Mouse (Mus musculus): ENCODE data around the gene Tm9sf3.

Gene Tm9sf3

DNA sequence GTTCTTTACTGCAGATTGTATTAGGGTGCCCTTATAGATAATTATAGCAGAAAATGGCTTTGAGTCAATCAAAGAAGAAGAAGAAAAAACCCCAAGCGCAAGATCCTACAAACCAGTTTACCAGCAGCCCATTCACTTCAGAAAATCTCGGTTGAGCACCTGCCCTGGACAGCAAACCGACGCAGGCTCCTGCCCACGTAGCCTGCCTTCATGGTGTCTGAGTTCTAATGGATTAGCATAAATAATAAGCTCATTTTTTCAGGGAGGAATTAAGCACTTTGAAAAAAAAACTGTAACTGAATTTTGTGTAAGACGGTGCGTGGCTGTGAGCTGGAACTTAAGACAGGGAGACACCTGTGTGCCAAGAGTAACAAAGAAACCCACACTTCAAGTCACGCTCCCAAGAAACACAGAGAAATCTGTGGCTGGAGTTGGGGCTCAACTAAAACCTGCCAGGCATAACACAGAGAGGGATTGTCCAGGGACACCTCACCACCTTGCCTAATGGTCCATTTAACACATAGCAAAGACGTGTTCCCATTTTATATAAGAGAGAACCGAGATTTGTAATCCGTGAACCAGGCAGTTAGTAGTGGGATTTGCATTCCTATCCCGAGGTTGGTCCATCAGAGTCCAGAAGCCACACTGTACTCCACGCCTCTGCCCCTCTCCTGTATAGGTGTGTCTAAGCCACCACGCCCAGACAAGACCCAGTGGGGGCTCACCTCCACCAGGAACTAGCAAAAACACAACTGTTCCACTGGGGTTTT, 98.5 kb downstream of the Tm9sf3 start:
- DNase-seq = no peak

DNA sequence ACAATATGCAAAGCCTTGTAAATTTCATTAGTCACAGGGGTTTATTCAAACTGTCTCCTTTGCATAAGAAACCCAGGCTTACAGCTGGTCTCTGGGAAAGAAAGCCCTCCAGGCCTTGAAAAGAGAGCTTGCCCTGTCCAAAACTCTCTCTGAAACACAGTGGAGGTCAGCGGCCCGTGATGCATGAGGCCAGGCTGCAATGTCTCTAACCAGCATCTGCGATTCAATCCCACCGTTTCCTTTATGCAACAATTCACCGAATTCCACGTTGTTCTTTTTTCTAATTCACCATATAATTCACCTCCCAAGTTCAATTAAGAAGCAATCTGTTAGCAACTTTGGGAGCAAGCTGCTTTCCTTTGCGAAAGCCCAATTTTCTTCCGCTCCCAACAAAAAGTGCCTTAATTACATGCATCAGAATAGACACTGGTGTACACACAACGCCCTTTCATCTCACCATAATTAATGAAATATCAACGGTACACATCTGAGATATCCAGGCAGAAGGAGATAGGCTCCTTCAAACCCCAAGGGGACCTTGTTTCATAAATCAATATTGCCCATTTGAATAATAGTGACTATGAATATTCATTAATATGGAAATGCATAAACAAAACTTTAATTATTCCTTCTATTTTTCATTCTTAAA, 99.2 kb downstream of the Tm9sf3 start:
- no peak for DNase-seq

Data from cerebellum, postnatal 14 days (tissue).